Mouse (Mus musculus) heart, adult 2 months (tissue): Measurements from ENCODE around the gene N4bp3. TPM values are rescaled to one million over a fixed set of nuclear protein-coding genes. Genes with fewer than 3 reads are reported as not detected.

Source experiments
- DNase-seq, 2 experiments: peaks; one replicate each; pipeline ENCODE4 v3.0.0; 2021
- H3K27ac ChIP-seq: fragments of 200-600 bp; 2 replicates; pipeline ENCODE4 v1.8.1; 2022
- H3K27me3 ChIP-seq: fragments of 200-500 bp; 2 replicates; pipeline ENCODE4 v1.6.1; 2012; ENCODE audit warnings: mild to moderate bottlenecking, low read length, inconsistent platforms, mixed read lengths; ENCODE audit not compliant: control insufficient read depth, insufficient read depth
- H3K36me3 ChIP-seq: fragments of 200-500 bp; 2 replicates; pipeline ENCODE4 v1.6.1; 2012; ENCODE audit warnings: low read length, inconsistent platforms; ENCODE audit not compliant: control insufficient read depth, insufficient read depth
- H3K4me1 ChIP-seq: fragments of 200-500 bp; 2 replicates; pipeline ENCODE4 v1.6.1; 2011; ENCODE audit warnings: low read length; ENCODE audit not compliant: control insufficient read depth, insufficient read depth
- H3K4me3 ChIP-seq: fragments of 200-600 bp; 2 replicates; pipeline ENCODE4 v1.8.1; 2022
- H3K79me2 ChIP-seq: fragments of 200-500 bp; replicated peaks from 2 replicates; pipeline ENCODE4 v1.6.1; 2012; ENCODE audit warnings: mild to moderate bottlenecking, inconsistent platforms, low read length, moderate library complexity, mixed read lengths; ENCODE audit not compliant: control insufficient read depth, insufficient read depth
- H3K9ac ChIP-seq: fragments of 200-500 bp; 2 replicates; pipeline ENCODE4 v1.6.1; 2012; ENCODE audit warnings: low read depth, mild to moderate bottlenecking, control low read depth, inconsistent platforms, low read length, mixed read lengths
- CTCF ChIP-seq: fragments of 200-600 bp; IDR thresholded peaks from 2 replicates; pipeline ENCODE4 v1.8.1; 2022; ENCODE audit warnings: antibody characterized with exemption, mild to moderate bottlenecking, moderate library complexity
- EP300 ChIP-seq: fragments of 200-500 bp; IDR thresholded peaks from 2 replicates; pipeline ENCODE4 v1.6.1; 2011; ENCODE audit warnings: low read depth, low read length, control low read depth; ENCODE audit not compliant: insufficient read depth
- POLR2A ChIP-seq: fragments of 200-500 bp; IDR thresholded peaks from 2 replicates; pipeline ENCODE4 v1.6.1; 2011; ENCODE audit warnings: mild to moderate bottlenecking, low read depth, low read length, control low read depth; ENCODE audit not compliant: insufficient read depth
- WGBS: fragments of 180-500 bp; shearing (Covaris S2); methylation state at CpG from one replicate; pipeline ENCODE4 v1.1.7; 2018; 5-methylcytosine and 5-hydroxymethylcytosine counted together
- intact Hi-C: fragments of 180-260 bp; cut with DNase I; formaldehyde crosslinking; loops from one replicate; pipeline ENCODE4 v1.15.1; 2025
- polyA plus RNA-seq: library from polyadenylated mRNA; depleted of rRNA; stranded (reverse); fragments of >200 nt; gene quantifications from 2 replicates; pipeline ENCODE4 v1.2.3, GENCODE M21; 2012
- total RNA-seq, 2 experiments: library from RNA; stranded (reverse); gene quantifications; 2 replicates each; pipeline ENCODE4 v1.2.3; 2021

N4bp3 gene
- total and polyA plus RNA-seq, 3 experiments, result 8.2 to 10.7 (median 10.2) TPM

GRCm38 (mm10) chr11:51645293-51645692 is 5.3 kb downstream of the N4bp3 start:
- intact Hi-C loops, result no loop called here
- peaks cover 12% of the 10 kb centered on the region for H3K4me1 ChIP-seq
- H3K27me3 ChIP-seq, result no peaks in the 10 kb centered on the region
- WGBS, result 46% methylated on average over 13 of the region's 13 CpGs
- peak overlapping the region; percentile 79 for H3K27ac ChIP-seq
- peaks cover 2% of the 10 kb centered on the region for H3K36me3 ChIP-seq
- 0 out of 2 replicates have a peak overlapping the region, but pooled peaks have one; percentile 4 for H3K9ac ChIP-seq
- no peak for DNase-seq
- TF ChIP-seq CTCF (no peak), EP300 (no peak), POLR2A (no peak)
- no peak overlapping the region; the same call in 1 of the 2 replicates for H3K4me3 ChIP-seq
- H3K79me2 ChIP-seq, result no peaks in the 10 kb centered on the region

- DNase-seq, result peak in 1 of 2 experiments; percentile 51
- Histone ChIP-seq H3K79me2 (no peaks in the 10 kb centered on the region), H3K4me1 (peaks cover 12% of the 10 kb centered on the region), H3K27ac (no peak overlapping the region), H3K27me3 (no peaks in the 10 kb centered on the region), H3K36me3 (peaks cover 2% of the 10 kb centered on the region), H3K4me3 (no peak overlapping the region), H3K9ac (no peak overlapping the region)
- 80% methylated on average over 16 of the region's 16 CpGs for WGBS
- TF ChIP-seq CTCF, result no peak
- intact Hi-C loops, result no loop called here
Observed at GRCm38 (mm10) chr11:51644217-51644616, 6.4 kb downstream of the N4bp3 start.

- H3K36me3 ChIP-seq, result peaks cover 2% of the 10 kb centered on the region
- no peak overlapping the region for H3K9ac ChIP-seq
- intact Hi-C loops, result no loop called here
- peak in 1 of 2 experiments; percentile 33 for DNase-seq
- no peak for TF ChIP-seq CTCF
- TF ChIP-seq EP300, result no peak
- no peak for TF ChIP-seq POLR2A
- H3K79me2 ChIP-seq, result no peaks in the 10 kb centered on the region
- H3K27me3 ChIP-seq, result no peaks in the 10 kb centered on the region
- 48% methylated on average over 15 of the region's 15 CpGs for WGBS
- peak overlapping the region; percentile 28; the same call in 1 of the 2 replicates for H3K27ac ChIP-seq
- no peak overlapping the region for H3K4me3 ChIP-seq
- peaks cover 12% of the 10 kb centered on the region for H3K4me1 ChIP-seq
Observed at GRCm38 (mm10) chr11:51643761-51644160, 6.9 kb downstream of the N4bp3 start.

GRCm38 (mm10) chr11:51643202-51643601 is 7.4 kb downstream of the N4bp3 start:
- Histone ChIP-seq H3K27ac (peak overlapping the region; percentile 28; the same call in 1 of the 2 replicates), H3K79me2 (no peaks in the 10 kb centered on the region), H3K36me3 (peaks cover 2% of the 10 kb centered on the region), H3K4me3 (no peak overlapping the region), H3K9ac (no peak overlapping the region), H3K4me1 (peaks cover 12% of the 10 kb centered on the region), H3K27me3 (no peaks in the 10 kb centered on the region)
- intact Hi-C loops, result no loop called here
- peak in 1 of 2 experiments; percentile 37 for DNase-seq
- TF ChIP-seq CTCF, result no peak
- no peak for TF ChIP-seq POLR2A
- no peak for TF ChIP-seq EP300
- WGBS, result 53% methylated on average over 9 of the region's 9 CpGs

- no peak for DNase-seq
- intact Hi-C loops, result no loop called here
- Histone ChIP-seq H3K9ac (no peak overlapping the region), H3K4me1 (peaks cover 11% of the 10 kb centered on the region), H3K27ac (no peak overlapping the region), H3K27me3 (no peaks in the 10 kb centered on the region), H3K79me2 (no peaks in the 10 kb centered on the region), H3K4me3 (no peak overlapping the region), H3K36me3 (peaks cover 2% of the 10 kb centered on the region)
- TF ChIP-seq POLR2A, result no peak
- no peak for TF ChIP-seq EP300
- no peak for TF ChIP-seq CTCF
- 59% methylated on average over 7 of the region's 7 CpGs for WGBS
Observed at GRCm38 (mm10) chr11:51640748-51641147, 9.9 kb downstream of the N4bp3 start.

GRCm38 (mm10) chr11:51638497-51638896 is 12.1 kb downstream of the N4bp3 start:
- Histone ChIP-seq H3K79me2 (no peaks in the 10 kb centered on the region; the same call in 1 of the 2 replicates), H3K36me3 (peaks cover 2% of the 10 kb centered on the region; the same call in 1 of the 2 replicates), H3K9ac (no peak overlapping the region), H3K4me1 (peaks cover 12% of the 10 kb centered on the region), H3K27me3 (no peaks in the 10 kb centered on the region), H3K4me3 (peak overlapping the region; percentile 34), H3K27ac (peak overlapping the region; percentile 71)
- no peak for TF ChIP-seq CTCF
- no peak for TF ChIP-seq POLR2A
- TF ChIP-seq EP300, result no peak
- DNase-seq, result no peak
- 48% methylated on average over 5 of the region's 5 CpGs for WGBS
- intact Hi-C loops, result loop anchor here (5.0 kb wide), 1 partner anchor 44 kb away; no protein-coding TSS in a partner anchor
